Mouse (Mus musculus) CH12.LX (cell line): ENCODE data around the gene Smndc1. TPM values are rescaled to one million over a fixed set of nuclear protein-coding genes. Genes with fewer than 3 reads are reported as not detected.
A peak's percentile ranks its signal among the peaks of the same experiment; 100 is the strongest.

Experiments used
- DNase-seq: peaks from one replicate; pipeline ENCODE4 v3.0.0-alpha.2; 2013; ENCODE audit errors: extremely low read depth
- H3K27ac ChIP-seq: 2 replicates; pipeline ENCODE4 v1.5.1; 2012; ENCODE audit warnings: low read depth, mild to moderate bottlenecking, control low read depth, moderate library complexity; ENCODE audit not compliant: insufficient read depth
- H3K27me3 ChIP-seq: replicated peaks from 2 replicates; pipeline ENCODE3; 2012; ENCODE audit warnings: inconsistent platforms
- H3K36me3 ChIP-seq, 2 experiments: replicated peaks in 1 of 2; 2 replicates each; pipeline versions ENCODE3 to v1.6.1; 2012; ENCODE audit warnings: inconsistent platforms in 1 of 2, low read length in 1 of 2, mild to moderate bottlenecking in 1 of 2, mixed read lengths in 1 of 2, moderate library complexity in 1 of 2; ENCODE audit not compliant: control insufficient read depth in 1 of 2, insufficient read depth in 1 of 2
- H3K4me1 ChIP-seq, 2 experiments: 2 replicates each; pipeline ENCODE4 v1.6.1; 2012; ENCODE audit warnings: inconsistent platforms in 1 of 2, moderate library complexity in 1 of 2; ENCODE audit not compliant: insufficient read depth in 2 of 2, control insufficient read depth in 1 of 2
- H3K4me2 ChIP-seq: 2 replicates; pipeline ENCODE4 v1.6.1; 2012; ENCODE audit warnings: low read depth, mild to moderate bottlenecking, control low read depth; ENCODE audit not compliant: poor library complexity, insufficient read depth, severe bottlenecking
- H3K4me3 ChIP-seq, 3 experiments: fragments of 150-350 bp in 1 of 3; sonication (generic) in 1 of 3; replicated peaks in 1 of 3; 2 replicates each; pipeline versions ENCODE3 to v1.5.1; 2011 to 2012; ENCODE audit warnings: low read depth in 2 of 3, low read length in 2 of 3, mild to moderate bottlenecking in 2 of 3, moderate library complexity in 2 of 3, control low read depth in 1 of 3, improper control_type of control experiment in 1 of 3, inconsistent platforms in 1 of 3, mixed read lengths in 1 of 3; ENCODE audit not compliant: poor library complexity in 1 of 3
- H3K79me2 ChIP-seq: replicated peaks from 2 replicates; pipeline ENCODE4 v1.6.1; 2012; ENCODE audit warnings: mild to moderate bottlenecking, moderate library complexity; ENCODE audit not compliant: control insufficient read depth, poor library complexity, insufficient read depth, severe bottlenecking; ENCODE audit errors: extremely low read depth
- H3K9ac ChIP-seq: 2 replicates; pipeline ENCODE4 v1.6.1; 2012; ENCODE audit warnings: low read depth, mild to moderate bottlenecking, control low read depth, moderate library complexity; ENCODE audit not compliant: insufficient read depth
- H3K9me3 ChIP-seq: replicated peaks from 2 replicates; pipeline ENCODE3; 2012; ENCODE audit warnings: low read length, inconsistent platforms, mixed read lengths
- BHLHE40 ChIP-seq: IDR thresholded peaks from 2 replicates; pipeline ENCODE4 v1.6.1; 2011; ENCODE audit warnings: mild to moderate bottlenecking, low read depth, low read length, improper control_type of control experiment
- CHD1 ChIP-seq: IDR thresholded peaks from 2 replicates; pipeline ENCODE4 v1.6.1; 2012; ENCODE audit warnings: low read depth, low read length, improper control_type of control experiment, inconsistent platforms
- CHD2 ChIP-seq: IDR thresholded peaks from 2 replicates; pipeline ENCODE4 v1.6.1; 2011; ENCODE audit warnings: low read length, improper control_type of control experiment
- CTCF ChIP-seq, 2 experiments: IDR thresholded peaks in 1 of 2; conservative IDR thresholded peaks in 1 of 2; 2 replicates each; pipeline ENCODE4 v1.5.1; 2011 to 2012; ENCODE audit warnings: low read depth in 2 of 2, low read length in 2 of 2, improper control_type of control experiment in 1 of 2, inconsistent platforms in 1 of 2, mild to moderate bottlenecking in 1 of 2, moderate library complexity in 1 of 2
- E2F4 ChIP-seq: IDR thresholded peaks from 2 replicates; pipeline ENCODE4 v1.6.1; 2011; ENCODE audit warnings: low read depth, low read length, improper control_type of control experiment; ENCODE audit not compliant: insufficient replicate concordance
- ELF1 ChIP-seq: IDR thresholded peaks from 2 replicates; pipeline ENCODE4 v1.6.1; 2014; ENCODE audit warnings: low read depth, mild to moderate bottlenecking, inconsistent platforms, low read length, improper control_type of control experiment
- EP300 ChIP-seq: IDR thresholded peaks from 2 replicates; pipeline ENCODE4 v1.6.1; 2011; ENCODE audit warnings: low read length, improper control_type of control experiment
- ETS1 ChIP-seq: conservative IDR thresholded peaks from 2 replicates; pipeline ENCODE4 v1.6.1; 2012; ENCODE audit warnings: low read depth, mild to moderate bottlenecking, inconsistent platforms, low read length, improper control_type of control experiment, moderate library complexity
- GABPA ChIP-seq: IDR thresholded peaks from 2 replicates; pipeline ENCODE4 v1.6.1; 2012; ENCODE audit warnings: low read depth, low read length, improper control_type of control experiment, inconsistent platforms; ENCODE audit not compliant: insufficient replicate concordance
- HCFC1 ChIP-seq: IDR thresholded peaks from 2 replicates; pipeline ENCODE4 v1.6.1; 2012; ENCODE audit warnings: low read depth, mild to moderate bottlenecking, inconsistent platforms, low read length, improper control_type of control experiment
- IRF4 ChIP-seq: IDR thresholded peaks from 2 replicates; pipeline ENCODE4 v1.6.1; 2014; ENCODE audit warnings: low read depth, mild to moderate bottlenecking, inconsistent platforms, low read length, improper control_type of control experiment
- JUN ChIP-seq: IDR thresholded peaks from 2 replicates; pipeline ENCODE4 v1.6.1; 2011; ENCODE audit warnings: low read depth, mild to moderate bottlenecking, low read length, improper control_type of control experiment, moderate library complexity; ENCODE audit not compliant: insufficient read depth
- JUND ChIP-seq: conservative IDR thresholded peaks from 2 replicates; pipeline ENCODE4 v1.6.1; 2011; ENCODE audit warnings: low read depth, low read length, improper control_type of control experiment
- KAT2A ChIP-seq: IDR thresholded peaks from 2 replicates; pipeline ENCODE4 v1.6.1; 2012; ENCODE audit warnings: low read length, improper control_type of control experiment, inconsistent platforms; ENCODE audit not compliant: insufficient replicate concordance
- MAFK ChIP-seq: IDR thresholded peaks from 2 replicates; pipeline ENCODE4 v1.6.1; 2011; ENCODE audit warnings: low read length, improper control_type of control experiment; ENCODE audit not compliant: insufficient replicate concordance
- MAX ChIP-seq: IDR thresholded peaks from 2 replicates; pipeline ENCODE4 v1.6.1; 2011; ENCODE audit warnings: low read length, improper control_type of control experiment
- MAZ ChIP-seq: IDR thresholded peaks from 2 replicates; pipeline ENCODE4 v1.6.1; 2012; ENCODE audit warnings: low read depth, mild to moderate bottlenecking, inconsistent platforms, low read length, improper control_type of control experiment, moderate library complexity
- MEF2A ChIP-seq: IDR thresholded peaks from 2 replicates; pipeline ENCODE4 v1.6.1; 2014; ENCODE audit warnings: low read depth, mild to moderate bottlenecking, inconsistent platforms, low read length, improper control_type of control experiment, borderline replicate concordance
- MXI1 ChIP-seq: IDR thresholded peaks from 2 replicates; pipeline ENCODE4 v1.6.1; 2011; ENCODE audit warnings: mild to moderate bottlenecking, low read depth, low read length, improper control_type of control experiment
- MYC ChIP-seq: IDR thresholded peaks from 2 replicates; pipeline ENCODE4 v1.6.1; 2011; ENCODE audit warnings: low read depth, mild to moderate bottlenecking, improper control_type of control experiment, low read length
- NELFE ChIP-seq: IDR thresholded peaks from 2 replicates; pipeline ENCODE4 v1.6.1; 2011; ENCODE audit warnings: low read depth, low read length, improper control_type of control experiment
- NRF1 ChIP-seq: IDR thresholded peaks from 2 replicates; pipeline ENCODE4 v1.6.1; 2014; ENCODE audit warnings: low read depth, mild to moderate bottlenecking, inconsistent platforms, low read length, improper control_type of control experiment, moderate library complexity
- PAX5 ChIP-seq: IDR thresholded peaks from 2 replicates; pipeline ENCODE4 v1.6.1; 2012; ENCODE audit warnings: low read length, inconsistent platforms, mixed read lengths
- POLR2A ChIP-seq: IDR thresholded peaks from 2 replicates; pipeline ENCODE4 v1.6.1; 2011; ENCODE audit warnings: low read depth, mild to moderate bottlenecking, improper control_type of control experiment, low read length
- POLR2AphosphoS2 ChIP-seq: IDR thresholded peaks from 2 replicates; pipeline ENCODE4 v1.6.1; 2011; ENCODE audit warnings: low read depth, low read length, improper control_type of control experiment
- RAD21 ChIP-seq: IDR thresholded peaks from 2 replicates; pipeline ENCODE4 v1.6.1; 2011; ENCODE audit warnings: low read depth, mild to moderate bottlenecking, low read length, improper control_type of control experiment, moderate library complexity
- RCOR1 ChIP-seq: conservative IDR thresholded peaks from 2 replicates; pipeline ENCODE4 v1.6.1; 2012; ENCODE audit warnings: low read depth, mild to moderate bottlenecking, inconsistent platforms, low read length, improper control_type of control experiment
- SIN3A ChIP-seq: IDR thresholded peaks from 2 replicates; pipeline ENCODE4 v1.6.1; 2012; ENCODE audit warnings: low read length, improper control_type of control experiment, inconsistent platforms
- SMC3 ChIP-seq: IDR thresholded peaks from 2 replicates; pipeline ENCODE4 v1.6.1; 2011; ENCODE audit warnings: low read depth, low read length, improper control_type of control experiment
- TBP ChIP-seq: conservative IDR thresholded peaks from 2 replicates; pipeline ENCODE4 v1.6.1; 2011; ENCODE audit warnings: low read depth, low read length, improper control_type of control experiment
- TCF12 ChIP-seq: IDR thresholded peaks from 2 replicates; pipeline ENCODE4 v1.6.1; 2014; ENCODE audit warnings: low read depth, mild to moderate bottlenecking, inconsistent platforms, low read length, improper control_type of control experiment
- UBTF ChIP-seq: IDR thresholded peaks from 2 replicates; pipeline ENCODE4 v1.6.1; 2012; ENCODE audit warnings: low read depth, mild to moderate bottlenecking, inconsistent platforms, low read length, improper control_type of control experiment, moderate library complexity
- USF1 ChIP-seq: IDR thresholded peaks from 2 replicates; pipeline ENCODE4 v1.6.1; 2014; ENCODE audit warnings: low read depth, mild to moderate bottlenecking, inconsistent platforms, low read length, improper control_type of control experiment
- USF2 ChIP-seq: conservative IDR thresholded peaks from 2 replicates; pipeline ENCODE4 v1.6.1; 2011; ENCODE audit warnings: low read depth, low read length, improper control_type of control experiment
- ZC3H11A ChIP-seq: IDR thresholded peaks from 2 replicates; pipeline ENCODE4 v1.6.1; 2012; ENCODE audit warnings: low read depth, mild to moderate bottlenecking, inconsistent platforms, low read length, improper control_type of control experiment
- ZKSCAN1 ChIP-seq: IDR thresholded peaks from 2 replicates; pipeline ENCODE4 v1.6.1; 2012; ENCODE audit warnings: low read depth, inconsistent platforms, low read length, improper control_type of control experiment, borderline replicate concordance
- ZMIZ1 ChIP-seq: IDR thresholded peaks from 2 replicates; pipeline ENCODE4 v1.6.1; 2012; ENCODE audit warnings: low read depth, mild to moderate bottlenecking, inconsistent platforms, low read length, improper control_type of control experiment
- ZNF384 ChIP-seq: IDR thresholded peaks from 2 replicates; pipeline ENCODE4 v1.6.1; 2012; ENCODE audit warnings: low read depth, low read length, improper control_type of control experiment, inconsistent platforms
- dilution Hi-C: fragments of 300-500 bp; cut with MboI; formaldehyde crosslinking; loops from 2 replicates; pipeline ENCODE4 v1.14.3; 2020; ENCODE audit warnings: low sequenced_read_pairs; ENCODE audit not compliant: extremely low pct_unique_long_range_greater_than_20kb, extremely low pct_ligation_motif_present
- in situ Hi-C: fragments of 300-500 bp; cut with MboI; formaldehyde crosslinking; loops from 3 replicates; pipeline ENCODE4 v1.14.3; 2019; ENCODE audit warnings: low sequenced_read_pairs, low pct_ligation_motif_present, low pct_unique_long_range_greater_than_20kb, mixed read lengths
- polyA plus RNA-seq: library from polyadenylated mRNA; unstranded; fragments of >175 nt; gene quantifications from 2 replicates; pipeline ENCODE4 v1.2.1, GENCODE M21; 2012; ENCODE audit warnings: low read depth; ENCODE audit not compliant: insufficient read length
- total RNA-seq, 2 experiments: library from RNA; depleted of rRNA; stranded (reverse); fragments of 300-350 nt in 1 of 2; fragments of >200 nt in 1 of 2; gene quantifications; 2 replicates each; pipeline ENCODE4 v1.2.3; 2012 to 2014

Smndc1 gene
- total and polyA plus RNA-seq, 3 experiments: 20.5 to 96.6 (median 41.3) TPM

GRCm38 (mm10) chr19:53420924-53421582 lies 30.7 kb upstream of the Smndc1 start:
- no peak for TF ChIP-seq CTCF (conservative IDR thresholded peaks at IDR 0.05 in 1 of 2, IDR thresholded peaks at IDR 0.05 in 1 of 2; ENCODE audit: low read depth in 2 of 2, low read length in 2 of 2)
- no peak; the same call in 1 of the 2 replicates for TF ChIP-seq ETS1
- TF ChIP-seq ZMIZ1: no peak
- TF ChIP-seq GABPA: no peak
- 0 out of 2 replicates have a peak, but pooled peaks have one; percentile 20 for TF ChIP-seq NRF1
- TF ChIP-seq MEF2A: no peak
- no peak for TF ChIP-seq JUN
- TF ChIP-seq TCF12: no peak
- TF ChIP-seq POLR2A: peak; percentile 74
- no peak for TF ChIP-seq UBTF
- no peak for TF ChIP-seq MYC
- no peak for TF ChIP-seq KAT2A
- no peak for TF ChIP-seq USF2
- no peak for TF ChIP-seq ZKSCAN1
- no peak for TF ChIP-seq MAX
- no peak for TF ChIP-seq PAX5
- no peak; the same call in 1 of the 2 replicates for TF ChIP-seq SMC3
- TF ChIP-seq CHD2: peak; percentile 92
- 0 out of 2 replicates have a peak, but pooled peaks have one; percentile 4 for TF ChIP-seq MXI1
- TF ChIP-seq TBP: peak; percentile 89
- no peak for TF ChIP-seq ELF1
- TF ChIP-seq RCOR1: no peak
- no peak for TF ChIP-seq RAD21
- TF ChIP-seq SIN3A: no peak
- no peak for TF ChIP-seq CHD1
- TF ChIP-seq ZNF384: no peak
- TF ChIP-seq IRF4: 0 out of 2 replicates have a peak, but pooled peaks have one; percentile 45
- TF ChIP-seq POLR2AphosphoS2: no peak
- TF ChIP-seq USF1: no peak
- no peak for TF ChIP-seq JUND
- no peak for TF ChIP-seq ZC3H11A
- TF ChIP-seq MAZ: no peak
- peak; percentile 66 for TF ChIP-seq BHLHE40
- no peak for TF ChIP-seq MAFK
- TF ChIP-seq HCFC1: no peak
- no peak for TF ChIP-seq E2F4
- TF ChIP-seq EP300: no peak
- TF ChIP-seq NELFE: no peak; the same call in 1 of the 2 replicates
- DNase-seq: peak; percentile 94

More at GRCm38 (mm10) chr19:53420924-53421582, 30.7 kb upstream of the Smndc1 start:
- peaks cover 23 to 53% of the 10 kb centered on the region in 2 experiments for H3K4me1 ChIP-seq
- peaks cover 0 to 2% of the 10 kb centered on the region in 2 experiments for H3K36me3 ChIP-seq
- peak overlapping the region; percentile 67; the same call in 1 of the 2 replicates for H3K9ac ChIP-seq
- H3K27ac ChIP-seq: peak overlapping the region; percentile 97
- H3K4me2 ChIP-seq: peak overlapping the region; percentile 86
- H3K79me2 ChIP-seq: no peaks in the 10 kb centered on the region
- no peaks in the 10 kb centered on the region for H3K9me3 ChIP-seq
- dilution Hi-C loops (no loop called here), in situ Hi-C loops (loop anchor here (10.0 kb wide), 1 partner anchor 114 kb away; no protein-coding TSS in a partner anchor)
- no peaks in the 10 kb centered on the region for H3K27me3 ChIP-seq
- H3K4me3 ChIP-seq: peak overlapping the region; percentile 56 to 59 (median 58)
